Mouse (Mus musculus): ENCODE measurements around the gene Rasa4. TPM values are rescaled to one million over a fixed set of nuclear protein-coding genes. Genes with fewer than 3 reads are reported as not detected.
A peak's percentile ranks its signal among the peaks of the same experiment; 100 is the strongest.

Gene Rasa4
- 1.9 and 2.0 TPM in 2 replicates for polyA plus RNA-seq (2015; fragmentation: Nextera tagmentation; extraction: Ambion mirVana)

DNA sequence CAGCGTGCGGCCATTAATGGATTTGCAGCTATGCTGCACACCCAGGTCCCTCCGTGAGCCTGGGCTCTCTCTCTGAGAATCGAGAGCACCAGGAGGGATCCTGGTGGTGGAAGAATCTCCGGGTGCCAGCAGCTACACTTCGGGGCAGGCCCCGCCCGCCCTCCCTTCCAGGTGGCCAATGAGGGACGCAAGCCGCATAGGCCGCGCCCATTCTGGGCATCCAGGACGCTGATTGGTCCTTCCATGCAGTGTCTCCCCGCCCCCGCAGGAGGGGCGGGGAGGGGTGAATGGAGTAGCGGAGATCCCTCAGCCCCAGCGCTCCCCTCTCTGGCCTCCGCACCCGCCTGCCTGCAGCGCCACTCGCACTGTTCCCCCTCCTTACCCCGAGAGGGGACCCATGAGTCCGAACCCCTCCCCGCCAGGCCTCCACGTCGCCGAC lies at the start of gene Rasa4:
TSS of gene Rasa4 (plus strand) at position 248 of the 439 bp plus-strand sequence.
- Histone ChIP-seq H3K9ac (ENCODE audit: low read depth, low read length) (peak within 1 kb of the TSS; percentile 55), H3K27me3 (ENCODE audit: control insufficient read depth, insufficient read depth, low read depth, low read length) (peaks cover 21% of the 10 kb centered on the region), H3K36me3 (ENCODE audit: control insufficient read depth, insufficient read depth) (no peaks in the 10 kb centered on the region), H3K4me1 (ENCODE audit: control insufficient read depth, low read depth, low read length) (peaks cover 13% of the 10 kb centered on the region), H3K27ac (ENCODE audit: low read length) (no peak within 1 kb of the TSS), H3K4me3 (ENCODE audit: low read depth, low read length) (peak within 1 kb of the TSS; percentile 62), H3K4me2 (ENCODE audit: low read depth, low read length) (peak within 1 kb of the TSS; percentile 90), H3K9me3 (replicated peaks; ENCODE audit: control insufficient read depth, low read length) (no peaks in the 10 kb centered on the region)
- under 1% methylated on average over 28 of the region's 28 CpGs for WGBS (ENCODE audit: insufficient replicate concordance)
- peak; percentile 99 for ATAC-seq (ENCODE audit: low read depth)

DNA sequence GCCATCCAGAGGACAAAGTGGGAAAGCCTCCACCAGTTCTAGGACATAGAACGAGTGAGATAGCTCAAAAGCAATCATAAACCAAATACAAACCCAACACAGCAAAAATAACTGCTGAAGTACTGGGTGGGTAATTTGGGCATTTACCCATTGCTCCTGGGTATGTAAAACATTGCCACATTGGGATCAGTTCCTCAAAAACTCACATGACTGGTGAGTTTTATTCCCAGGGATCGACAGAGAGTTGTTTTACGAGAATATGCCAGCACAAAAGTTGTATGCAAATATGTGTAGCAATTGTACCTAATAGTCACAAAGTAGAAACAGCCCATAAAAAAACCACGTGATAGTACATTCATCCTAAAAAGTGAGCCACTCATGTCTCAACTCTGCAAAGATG lies 48.8 kb upstream of the Rasa4 start:
- Histone ChIP-seq H3K4me2 (ENCODE audit: low read depth, low read length) (no peak overlapping the region), H3K36me3 (ENCODE audit: control insufficient read depth, insufficient read depth) (no peaks in the 10 kb centered on the region), H3K27ac (ENCODE audit: low read length) (no peak overlapping the region), H3K27me3 (ENCODE audit: control insufficient read depth, insufficient read depth, low read depth, low read length) (no peaks in the 10 kb centered on the region), H3K9ac (ENCODE audit: low read depth, low read length) (no peak overlapping the region), H3K4me3 (ENCODE audit: low read depth, low read length) (no peak overlapping the region), H3K9me3 (replicated peaks; ENCODE audit: control insufficient read depth, low read length) (no peaks in the 10 kb centered on the region), H3K4me1 (ENCODE audit: control insufficient read depth, low read depth, low read length) (no peaks in the 10 kb centered on the region; the same call in 1 of the 2 replicates)
- ATAC-seq (ENCODE audit: low read depth), result no peak
- WGBS (ENCODE audit: insufficient replicate concordance), result 56% methylated on average over 4 of the region's 4 CpGs

DNA sequence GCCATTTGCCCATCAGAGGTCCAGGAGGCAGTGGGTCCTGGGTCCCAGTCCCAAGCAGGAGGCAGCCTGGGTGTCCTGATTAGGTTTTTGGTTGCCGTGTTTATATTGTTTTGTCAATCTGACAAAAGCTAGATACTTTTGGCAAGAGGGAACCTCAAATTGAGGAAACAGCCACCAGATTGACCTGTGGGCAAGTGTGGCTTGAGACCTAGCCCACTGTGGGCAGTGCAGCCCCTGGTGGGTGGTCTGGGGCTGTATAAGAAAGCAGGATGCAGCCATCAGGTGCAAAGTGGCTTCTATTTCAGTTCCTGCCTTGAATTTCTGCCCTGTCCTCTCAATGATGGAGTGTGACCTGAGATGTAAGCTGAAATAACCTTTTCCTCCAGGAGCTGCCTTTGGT lies 48.4 kb upstream of the Rasa4 start:
- Histone ChIP-seq H3K36me3 (ENCODE audit: control insufficient read depth, insufficient read depth) (no peaks in the 10 kb centered on the region), H3K9ac (ENCODE audit: low read depth, low read length) (no peak overlapping the region), H3K4me1 (ENCODE audit: control insufficient read depth, low read depth, low read length) (no peaks in the 10 kb centered on the region; the same call in none of the 2 replicates), H3K9me3 (replicated peaks; ENCODE audit: control insufficient read depth, low read length) (no peaks in the 10 kb centered on the region), H3K4me2 (ENCODE audit: low read depth, low read length) (no peak overlapping the region), H3K27me3 (ENCODE audit: control insufficient read depth, insufficient read depth, low read depth, low read length) (no peaks in the 10 kb centered on the region), H3K27ac (ENCODE audit: low read length) (no peak overlapping the region), H3K4me3 (ENCODE audit: low read depth, low read length) (no peak overlapping the region)
- WGBS (ENCODE audit: insufficient replicate concordance), result 37% methylated on average over 1 of the region's 1 CpGs
- no peak for ATAC-seq (ENCODE audit: low read depth)

DNA sequence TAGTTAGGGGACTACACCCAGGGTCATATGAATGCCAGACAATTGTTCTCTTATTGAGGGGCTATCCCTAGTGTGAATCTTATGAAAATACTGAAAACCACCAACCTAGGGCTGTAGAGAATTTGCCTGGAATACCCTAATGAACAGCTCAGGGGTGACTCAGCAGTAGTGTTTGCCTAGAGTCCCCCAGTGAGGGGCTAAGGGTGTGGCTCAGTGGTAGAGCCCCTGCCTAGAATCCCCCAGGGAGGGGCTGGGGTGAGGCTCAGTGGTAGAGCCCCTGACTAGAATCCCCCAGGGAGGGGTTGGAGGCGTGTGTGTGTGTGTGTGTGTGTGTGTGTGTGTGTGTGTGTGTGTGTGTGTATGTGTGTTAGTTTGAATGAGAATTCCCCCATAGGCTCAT lies 47.0 kb upstream of the Rasa4 start:
- no peaks in the 10 kb centered on the region for H3K36me3 ChIP-seq (ENCODE audit: control insufficient read depth, insufficient read depth)
- no peak for ATAC-seq (ENCODE audit: low read depth)
- H3K4me3 ChIP-seq (ENCODE audit: low read depth, low read length), result no peak overlapping the region
- no peaks in the 10 kb centered on the region; the same call in none of the 2 replicates for H3K4me1 ChIP-seq (ENCODE audit: control insufficient read depth, low read depth, low read length)
- WGBS (ENCODE audit: insufficient replicate concordance), result 56% methylated on average over 1 of the region's 1 CpGs
- no peaks in the 10 kb centered on the region for H3K27me3 ChIP-seq (ENCODE audit: control insufficient read depth, insufficient read depth, low read depth, low read length)
- H3K4me2 ChIP-seq (ENCODE audit: low read depth, low read length), result no peak overlapping the region
- no peak overlapping the region for H3K27ac ChIP-seq (ENCODE audit: low read length)
- H3K9me3 ChIP-seq (replicated peaks; ENCODE audit: control insufficient read depth, low read length), result no peaks in the 10 kb centered on the region
- H3K9ac ChIP-seq (ENCODE audit: low read depth, low read length), result no peak overlapping the region

DNA sequence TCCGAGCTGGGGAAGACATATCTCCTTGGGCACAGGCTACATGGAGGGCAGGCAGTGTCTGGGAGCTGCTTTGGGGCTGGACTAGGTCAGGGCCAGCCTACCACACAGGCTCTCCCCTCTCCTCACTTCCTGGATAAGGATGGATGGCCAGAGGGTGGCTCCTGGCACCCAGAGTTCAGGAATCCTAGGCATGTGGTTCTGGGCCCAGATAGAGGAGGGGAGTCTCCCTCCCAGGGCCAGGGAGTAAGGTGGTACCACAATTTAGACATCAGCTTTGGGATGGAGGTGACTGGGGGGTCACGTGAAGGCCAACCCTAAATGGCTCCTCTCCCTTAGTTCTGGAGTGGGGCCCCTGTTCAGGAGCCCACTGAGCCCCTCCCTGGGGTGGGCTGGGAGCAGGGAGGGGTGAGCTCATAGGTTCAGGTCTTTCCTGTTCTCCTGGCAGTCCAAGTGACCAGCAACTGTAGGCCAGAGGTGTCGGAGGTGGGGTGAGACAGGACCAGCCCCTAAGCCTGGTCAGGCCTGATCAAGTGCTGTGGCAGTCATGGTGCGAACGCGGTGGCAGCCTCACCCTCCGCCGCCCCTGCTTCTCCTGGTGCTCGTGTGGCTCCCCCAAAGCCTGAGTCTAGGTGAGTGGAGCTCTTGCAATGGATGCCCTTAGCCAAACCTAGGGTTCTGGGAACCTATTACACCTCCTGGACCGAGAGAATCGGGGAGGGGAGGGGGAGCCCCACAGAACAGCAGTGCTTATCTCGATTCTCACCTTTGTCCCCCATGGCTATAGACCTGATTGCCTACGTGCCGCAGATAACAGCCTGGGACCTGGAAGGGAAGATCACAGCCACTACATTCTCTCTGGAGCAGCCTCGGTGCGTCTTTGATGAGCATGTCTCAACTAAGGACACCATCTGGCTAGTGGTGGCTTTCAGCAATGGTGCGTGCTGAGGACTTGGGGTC lies 45.2 kb upstream of the Rasa4 start, which contains the start of gene Upk3b:
TSS of gene Upk3b (plus strand) at position 239 of the 957 bp plus-strand sequence.
- peak; percentile 48 for ATAC-seq (ENCODE audit: low read depth)
- no peak within 1 kb of the TSS for H3K27ac ChIP-seq (ENCODE audit: low read length)
- no peak within 1 kb of the TSS for H3K4me3 ChIP-seq (ENCODE audit: low read depth, low read length)
- WGBS (ENCODE audit: insufficient replicate concordance), result 40% methylated on average over 17 of the region's 17 CpGs
- no peaks in the 10 kb centered on the region for H3K36me3 ChIP-seq (ENCODE audit: control insufficient read depth, insufficient read depth)
- H3K9ac ChIP-seq (ENCODE audit: low read depth, low read length), result no peak within 1 kb of the TSS
- no peaks in the 10 kb centered on the region for H3K27me3 ChIP-seq (ENCODE audit: control insufficient read depth, insufficient read depth, low read depth, low read length)
- no peak within 1 kb of the TSS for H3K4me2 ChIP-seq (ENCODE audit: low read depth, low read length)
- H3K9me3 ChIP-seq (replicated peaks; ENCODE audit: control insufficient read depth, low read length), result no peaks in the 10 kb centered on the region
- no peaks in the 10 kb centered on the region; the same call in none of the 2 replicates for H3K4me1 ChIP-seq (ENCODE audit: control insufficient read depth, low read depth, low read length)

DNA sequence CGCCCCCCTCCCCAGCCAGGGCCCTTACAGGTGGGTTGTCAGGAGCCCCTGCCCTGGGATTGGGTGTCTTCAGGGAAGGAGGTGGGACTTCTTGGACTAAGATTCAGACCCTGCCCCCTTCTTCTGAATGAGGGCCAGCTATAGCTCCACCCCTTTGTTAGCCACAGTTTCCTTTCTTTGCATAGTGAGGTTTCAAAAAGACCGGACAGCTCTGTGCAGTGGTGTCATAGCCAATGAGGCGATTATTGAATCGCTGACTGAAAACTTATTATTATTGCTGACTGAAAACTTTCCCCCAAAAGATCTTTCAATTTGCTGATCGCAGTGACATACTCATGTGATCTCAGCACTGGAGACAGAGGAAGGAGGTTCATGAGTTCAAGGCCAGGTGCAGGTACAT lies 43.5 kb upstream of the Rasa4 start:
- H3K9ac ChIP-seq (ENCODE audit: low read depth, low read length), result no peak overlapping the region
- no peak overlapping the region for H3K4me2 ChIP-seq (ENCODE audit: low read depth, low read length)
- no peaks in the 10 kb centered on the region for H3K9me3 ChIP-seq (replicated peaks; ENCODE audit: control insufficient read depth, low read length)
- no peak overlapping the region for H3K4me3 ChIP-seq (ENCODE audit: low read depth, low read length)
- 20% methylated on average over 5 of the region's 5 CpGs for WGBS (ENCODE audit: insufficient replicate concordance)
- H3K4me1 ChIP-seq (ENCODE audit: control insufficient read depth, low read depth, low read length), result no peaks in the 10 kb centered on the region; the same call in none of the 2 replicates
- H3K36me3 ChIP-seq (ENCODE audit: control insufficient read depth, insufficient read depth), result no peaks in the 10 kb centered on the region
- no peak overlapping the region for H3K27ac ChIP-seq (ENCODE audit: low read length)
- H3K27me3 ChIP-seq (ENCODE audit: control insufficient read depth, insufficient read depth, low read depth, low read length), result no peaks in the 10 kb centered on the region
- no peak; the same call in 1 of the 2 replicates for ATAC-seq (ENCODE audit: low read depth)

DNA sequence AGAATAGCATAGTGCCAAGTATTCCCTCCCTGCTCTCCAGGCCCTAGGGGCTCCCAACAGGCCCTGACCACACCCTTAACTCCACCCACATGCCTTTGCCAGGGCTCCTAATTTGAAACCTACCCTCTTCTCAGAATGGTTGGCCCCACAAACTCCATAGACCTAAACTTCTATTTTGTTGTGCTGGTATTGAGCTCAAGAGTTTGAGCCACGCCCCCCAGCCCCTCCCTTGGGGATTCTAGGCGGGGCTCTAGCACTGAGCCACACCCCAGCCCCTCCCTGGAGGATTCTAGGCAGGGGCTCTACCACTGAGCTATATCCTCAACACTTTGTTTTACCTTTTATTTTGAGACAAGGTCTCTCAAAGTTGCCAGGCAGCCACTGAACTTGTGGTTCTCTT lies 42.5 kb upstream of the Rasa4 start:
- WGBS (ENCODE audit: insufficient replicate concordance), result 40% methylated on average over 2 of the region's 2 CpGs
- ATAC-seq (ENCODE audit: low read depth), result no peak

DNA sequence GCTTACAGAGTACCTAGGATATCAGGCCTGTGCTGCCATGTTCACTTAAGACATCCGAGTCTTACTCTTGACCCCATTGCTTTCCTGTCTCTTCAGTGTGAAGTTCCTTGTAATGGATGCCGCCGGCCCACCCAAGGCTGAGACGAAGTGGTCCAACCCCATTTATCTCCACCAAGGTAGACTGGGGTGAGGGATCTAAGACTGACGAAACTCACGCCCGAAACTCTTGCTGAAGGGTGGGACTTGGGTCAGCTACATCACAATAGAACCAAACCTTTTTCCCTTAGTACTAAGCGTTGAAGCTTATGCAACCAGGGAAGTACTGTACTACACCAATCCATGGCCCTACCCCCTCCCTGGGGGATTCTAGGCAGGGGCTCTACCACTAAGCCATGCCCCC lies 42.0 kb upstream of the Rasa4 start:
- no peak for ATAC-seq (ENCODE audit: low read depth)
- H3K27ac ChIP-seq (ENCODE audit: low read length), result no peak overlapping the region
- no peak overlapping the region for H3K4me2 ChIP-seq (ENCODE audit: low read depth, low read length)
- no peaks in the 10 kb centered on the region for H3K27me3 ChIP-seq (ENCODE audit: control insufficient read depth, insufficient read depth, low read depth, low read length)
- H3K4me1 ChIP-seq (ENCODE audit: control insufficient read depth, low read depth, low read length), result no peaks in the 10 kb centered on the region; the same call in none of the 2 replicates
- H3K9ac ChIP-seq (ENCODE audit: low read depth, low read length), result no peak overlapping the region
- WGBS (ENCODE audit: insufficient replicate concordance), result 74% methylated on average over 8 of the region's 8 CpGs
- H3K4me3 ChIP-seq (ENCODE audit: low read depth, low read length), result no peak overlapping the region
- H3K9me3 ChIP-seq (replicated peaks; ENCODE audit: control insufficient read depth, low read length), result no peaks in the 10 kb centered on the region
- no peaks in the 10 kb centered on the region for H3K36me3 ChIP-seq (ENCODE audit: control insufficient read depth, insufficient read depth)

More for the DNA sequence above, 42.5 kb upstream of the Rasa4 start:
- Histone ChIP-seq H3K27me3 (ENCODE audit: control insufficient read depth, insufficient read depth, low read depth, low read length) (no peaks in the 10 kb centered on the region), H3K9ac (ENCODE audit: low read depth, low read length) (no peak overlapping the region), H3K4me2 (ENCODE audit: low read depth, low read length) (no peak overlapping the region), H3K9me3 (replicated peaks; ENCODE audit: control insufficient read depth, low read length) (no peaks in the 10 kb centered on the region), H3K36me3 (ENCODE audit: control insufficient read depth, insufficient read depth) (no peaks in the 10 kb centered on the region), H3K27ac (ENCODE audit: low read length) (no peak overlapping the region), H3K4me3 (ENCODE audit: low read depth, low read length) (no peak overlapping the region), H3K4me1 (ENCODE audit: control insufficient read depth, low read depth, low read length) (no peaks in the 10 kb centered on the region; the same call in none of the 2 replicates)

DNA sequence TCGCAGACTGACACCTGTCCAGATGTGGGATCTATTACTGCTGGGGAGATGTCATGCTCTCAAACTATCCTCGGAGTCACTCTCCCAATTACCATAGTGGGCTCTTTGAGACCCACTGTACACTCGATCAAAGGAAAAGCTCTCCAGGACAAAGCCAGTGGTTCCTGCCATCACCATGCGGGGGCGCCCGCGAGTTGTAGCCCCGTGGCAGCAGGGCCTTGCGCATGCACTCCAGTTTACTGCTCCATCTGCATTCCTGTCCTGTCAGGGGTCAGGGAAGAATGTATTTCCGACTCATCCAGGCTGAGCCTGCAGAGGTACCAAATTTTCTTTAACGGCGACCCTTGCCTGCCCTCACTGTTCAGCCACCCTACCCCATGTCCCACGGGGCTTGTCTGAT lies 38.9 kb upstream of the Rasa4 start:
- no peaks in the 10 kb centered on the region for H3K27me3 ChIP-seq (ENCODE audit: control insufficient read depth, insufficient read depth, low read depth, low read length)
- no peaks in the 10 kb centered on the region; the same call in 1 of the 2 replicates for H3K4me1 ChIP-seq (ENCODE audit: control insufficient read depth, low read depth, low read length)
- no peak overlapping the region for H3K4me2 ChIP-seq (ENCODE audit: low read depth, low read length)
- H3K9me3 ChIP-seq (replicated peaks; ENCODE audit: control insufficient read depth, low read length), result no peaks in the 10 kb centered on the region
- ATAC-seq (ENCODE audit: low read depth), result no peak
- no peaks in the 10 kb centered on the region for H3K36me3 ChIP-seq (ENCODE audit: control insufficient read depth, insufficient read depth)
- no peak overlapping the region for H3K27ac ChIP-seq (ENCODE audit: low read length)
- H3K9ac ChIP-seq (ENCODE audit: low read depth, low read length), result no peak overlapping the region
- no peak overlapping the region for H3K4me3 ChIP-seq (ENCODE audit: low read depth, low read length)
- WGBS (ENCODE audit: insufficient replicate concordance), result 53% methylated on average over 13 of the region's 13 CpGs
